Mouse (Mus musculus): ENCODE measurements around the gene Dip2a. TPM values are rescaled to one million over a fixed set of nuclear protein-coding genes. Genes with fewer than 3 reads are reported as not detected.

The Dip2a gene
- polyA plus RNA-seq, 1 experiment from 2014 or later, result 2.4 TPM

- Histone ChIP-seq H3K36me3 (no peaks in the 10 kb centered on the region), H3K9me3 (replicated peaks) (no peaks in the 10 kb centered on the region)
- 60% methylated on average over 18 of the region's 18 CpGs for WGBS (ENCODE audit: insufficient replicate concordance)
These were observed 85.4 kb downstream of the Dip2a start for GRCm38 (mm10) chr10:76259566-76260232.

GRCm38 (mm10) chr10:76257719-76258390 is 87.2 kb downstream of the Dip2a start:
- Histone ChIP-seq H3K4me2 (no peak overlapping the region), H3K27me3 (replicated peaks) (no peaks in the 10 kb centered on the region), H3K4me3 (no peak overlapping the region), H3K9ac (no peak overlapping the region), H3K9me3 (replicated peaks) (no peaks in the 10 kb centered on the region), H3K27ac (no peak overlapping the region), H3K36me3 (no peaks in the 10 kb centered on the region), H3K4me1 (no peaks in the 10 kb centered on the region)
- ATAC-seq, result no peak
- WGBS (ENCODE audit: insufficient replicate concordance), result 68% methylated on average over 12 of the region's 12 CpGs

More at GRCm38 (mm10) chr10:76259566-76260232, 85.4 kb downstream of the Dip2a start:
- no peaks in the 10 kb centered on the region for H3K27me3 ChIP-seq (replicated peaks)
- H3K9ac ChIP-seq, result no peak overlapping the region
- H3K4me3 ChIP-seq, result no peak overlapping the region
- no peaks in the 10 kb centered on the region for H3K4me1 ChIP-seq
- no peak for ATAC-seq
- no peak overlapping the region for H3K4me2 ChIP-seq
- H3K27ac ChIP-seq, result no peak overlapping the region

GRCm38 (mm10) chr10:76257231-76257630 is 87.9 kb downstream of the Dip2a start:
- Histone ChIP-seq H3K4me2 (no peak overlapping the region), H3K9ac (no peak overlapping the region), H3K4me1 (no peaks in the 10 kb centered on the region), H3K27ac (no peak overlapping the region), H3K27me3 (replicated peaks) (no peaks in the 10 kb centered on the region), H3K36me3 (no peaks in the 10 kb centered on the region), H3K9me3 (replicated peaks) (no peaks in the 10 kb centered on the region), H3K4me3 (no peak overlapping the region)
- no peak for ATAC-seq
- whole genome bisulfite sequencing (ENCODE audit: insufficient replicate concordance), result 73% methylated on average over 7 of the region's 7 CpGs

GRCm38 (mm10) chr10:76255617-76256016 is 89.5 kb downstream of the Dip2a start:
- H3K9ac ChIP-seq, result no peak overlapping the region
- no peak overlapping the region for H3K4me2 ChIP-seq
- no peak overlapping the region for H3K4me3 ChIP-seq
- no peaks in the 10 kb centered on the region for H3K4me1 ChIP-seq
- no peak overlapping the region for H3K27ac ChIP-seq
- no peak for ATAC-seq
- no peaks in the 10 kb centered on the region for H3K27me3 ChIP-seq (replicated peaks)
- H3K36me3 ChIP-seq, result no peaks in the 10 kb centered on the region
- WGBS (ENCODE audit: insufficient replicate concordance), result 68% methylated on average over 6 of the region's 6 CpGs
- H3K9me3 ChIP-seq (replicated peaks), result no peaks in the 10 kb centered on the region

GRCm38 (mm10) chr10:76253536-76253935 is 91.6 kb downstream of the Dip2a start, which contains the start of gene S100b:
S100b (plus strand) TSS chr10:76253853.
- H3K4me3 ChIP-seq, result no peak within 1 kb of the TSS
- H3K27ac ChIP-seq, result no peak within 1 kb of the TSS
- no peak within 1 kb of the TSS for H3K4me2 ChIP-seq
- H3K27me3 ChIP-seq (replicated peaks), result no peaks in the 10 kb centered on the region
- WGBS (ENCODE audit: insufficient replicate concordance), result 59% methylated on average over 4 of the region's 4 CpGs
- ATAC-seq, result no peak
- H3K4me1 ChIP-seq, result no peaks in the 10 kb centered on the region
- no peak within 1 kb of the TSS for H3K9ac ChIP-seq
- no peaks in the 10 kb centered on the region for H3K36me3 ChIP-seq
- H3K9me3 ChIP-seq (replicated peaks), result no peaks in the 10 kb centered on the region

GRCm38 (mm10) chr10:76253079-76253478 is 92.0 kb downstream of the Dip2a start:
- no peaks in the 10 kb centered on the region for H3K4me1 ChIP-seq
- no peaks in the 10 kb centered on the region for H3K27me3 ChIP-seq (replicated peaks)
- no peak overlapping the region for H3K27ac ChIP-seq
- ATAC-seq, result no peak
- WGBS (ENCODE audit: insufficient replicate concordance), result 76% methylated on average over 1 of the region's 1 CpGs
- no peaks in the 10 kb centered on the region for H3K36me3 ChIP-seq
- H3K9me3 ChIP-seq (replicated peaks), result no peaks in the 10 kb centered on the region
- no peak overlapping the region for H3K4me2 ChIP-seq
- H3K9ac ChIP-seq, result no peak overlapping the region
- no peak overlapping the region for H3K4me3 ChIP-seq

- Histone ChIP-seq H3K9me3 (replicated peaks) (no peaks in the 10 kb centered on the region), H3K4me3 (no peak overlapping the region), H3K9ac (no peak overlapping the region), H3K4me2 (no peak overlapping the region), H3K4me1 (no peaks in the 10 kb centered on the region), H3K27ac (no peak overlapping the region), H3K36me3 (no peaks in the 10 kb centered on the region), H3K27me3 (replicated peaks) (no peaks in the 10 kb centered on the region)
- WGBS (ENCODE audit: insufficient replicate concordance), result 72% methylated on average over 7 of the region's 7 CpGs
- no peak for ATAC-seq
These were observed 94.2 kb downstream of the Dip2a start for GRCm38 (mm10) chr10:76250870-76251269.

- Histone ChIP-seq H3K4me1 (no peaks in the 10 kb centered on the region), H3K27ac (no peak overlapping the region), H3K4me3 (no peak overlapping the region), H3K9ac (no peak overlapping the region), H3K36me3 (no peaks in the 10 kb centered on the region), H3K27me3 (replicated peaks) (no peaks in the 10 kb centered on the region), H3K9me3 (replicated peaks) (no peaks in the 10 kb centered on the region), H3K4me2 (no peak overlapping the region)
- no peak for ATAC-seq
- 70% methylated on average over 5 of the region's 5 CpGs for WGBS (ENCODE audit: insufficient replicate concordance)
These were observed 96.5 kb downstream of the Dip2a start for GRCm38 (mm10) chr10:76248647-76248968.

GRCm38 (mm10) chr10:76247960-76248646 is 97.0 kb downstream of the Dip2a start:
- no peak for ATAC-seq
- no peak overlapping the region for H3K4me2 ChIP-seq
- H3K9ac ChIP-seq, result no peak overlapping the region
- no peak overlapping the region for H3K27ac ChIP-seq
- H3K9me3 ChIP-seq (replicated peaks), result no peaks in the 10 kb centered on the region
- H3K4me3 ChIP-seq, result no peak overlapping the region
- H3K27me3 ChIP-seq (replicated peaks), result no peaks in the 10 kb centered on the region
- WGBS (ENCODE audit: insufficient replicate concordance), result 70% methylated on average over 21 of the region's 21 CpGs
- H3K4me1 ChIP-seq, result no peaks in the 10 kb centered on the region
- H3K36me3 ChIP-seq, result no peaks in the 10 kb centered on the region

GRCm38 (mm10) chr10:76246601-76247000 is 98.5 kb downstream of the Dip2a start:
- no peak overlapping the region for H3K9ac ChIP-seq
- H3K9me3 ChIP-seq (replicated peaks), result no peaks in the 10 kb centered on the region
- no peak for ATAC-seq
- no peak overlapping the region for H3K4me2 ChIP-seq
- no peak overlapping the region for H3K4me3 ChIP-seq
- no peaks in the 10 kb centered on the region for H3K36me3 ChIP-seq
- H3K27me3 ChIP-seq (replicated peaks), result no peaks in the 10 kb centered on the region
- H3K27ac ChIP-seq, result no peak overlapping the region
- no peaks in the 10 kb centered on the region for H3K4me1 ChIP-seq
- 52% methylated on average over 4 of the region's 4 CpGs for whole genome bisulfite sequencing (ENCODE audit: insufficient replicate concordance)

GRCm38 (mm10) chr10:76245106-76245505 is 100.0 kb downstream of the Dip2a start:
- no peak overlapping the region for H3K9ac ChIP-seq
- no peak for ATAC-seq
- no peak overlapping the region for H3K4me2 ChIP-seq
- no peaks in the 10 kb centered on the region for H3K4me1 ChIP-seq
- no peaks in the 10 kb centered on the region for H3K9me3 ChIP-seq (replicated peaks)
- no peak overlapping the region for H3K27ac ChIP-seq
- H3K27me3 ChIP-seq (replicated peaks), result no peaks in the 10 kb centered on the region
- WGBS (ENCODE audit: insufficient replicate concordance), result 71% methylated on average over 2 of the region's 2 CpGs
- no peak overlapping the region for H3K4me3 ChIP-seq
- no peaks in the 10 kb centered on the region for H3K36me3 ChIP-seq

GRCm38 (mm10) chr10:76239401-76239800 is 105.7 kb downstream of the Dip2a start:
- WGBS (ENCODE audit: insufficient replicate concordance), result 57% methylated on average over 4 of the region's 4 CpGs
- ATAC-seq, result no peak

More at GRCm38 (mm10) chr10:76239401-76239800, 105.7 kb downstream of the Dip2a start:
- no peaks in the 10 kb centered on the region for H3K36me3 ChIP-seq
- no peak overlapping the region for H3K27ac ChIP-seq
- H3K9me3 ChIP-seq (replicated peaks), result no peaks in the 10 kb centered on the region
- no peak overlapping the region for H3K9ac ChIP-seq
- H3K4me2 ChIP-seq, result no peak overlapping the region
- H3K4me3 ChIP-seq, result no peak overlapping the region
- H3K27me3 ChIP-seq (replicated peaks), result no peaks in the 10 kb centered on the region
- peaks cover 19% of the 10 kb centered on the region for H3K4me1 ChIP-seq

Data from liver, embryonic 12.5 days (tissue).